Mouse (Mus musculus): ENCODE data around the gene Selenoh. TPM values are rescaled to one million over a fixed set of nuclear protein-coding genes. Genes with fewer than 3 reads are reported as not detected.

Selenoh gene
- 10 to 100 TPM; 21.7 to 26.3 TPM for total RNA-seq (2021)
- long read RNA-seq, experiment 1, transcript Selenoh-203 (4 exons, 747 nt): major isoform, 9 of 14 reads
- long read RNA-seq, experiment 1, partial matches to known transcripts: 1 of 14 reads
- long read RNA-seq, experiment 1, other reads (novel, unspliced or antisense): 0 of 14 reads
- long read RNA-seq, experiment 2, transcript Selenoh-202 (4 exons, 654 nt): minor isoform, 5 of 16 reads
- long read RNA-seq, experiment 2, transcript Selenoh-203 (4 exons, 747 nt): major isoform, 11 of 16 reads
- long read RNA-seq, experiment 2, partial matches to known transcripts: 0 of 16 reads
- long read RNA-seq, experiment 2, other reads (novel, unspliced or antisense): 0 of 16 reads

GRCm38 (mm10) chr2:84670569-84670933 lies at the start of gene Selenoh:
Gene Selenoh, minus strand, starts transcription at chr2:84670770.
- TF ChIP-seq CTCF (conservative IDR thresholded peaks at IDR 0.05): no peak
- Histone ChIP-seq H3K4me3 (peak within 1 kb of the TSS; percentile 92), H3K27ac (peak within 1 kb of the TSS; percentile 90)
- peak; percentile 86 to 88 for DNase-seq (ENCODE audit: low spot score in 2 of 2)

GRCm38 (mm10) chr2:84717357-84717756 lies 46.8 kb upstream of the Selenoh start:
- H3K4me3 ChIP-seq: no peak overlapping the region
- no peak overlapping the region for H3K27ac ChIP-seq
- TF ChIP-seq CTCF (conservative IDR thresholded peaks at IDR 0.05): no peak
- DNase-seq (ENCODE audit: low spot score in 2 of 2): no peak

GRCm38 (mm10) chr2:84716423-84717355 lies 46.1 kb upstream of the Selenoh start:
- TF ChIP-seq CTCF (conservative IDR thresholded peaks at IDR 0.05): no peak
- peak overlapping the region; percentile 98 for H3K27ac ChIP-seq
- peak overlapping the region; percentile 72 for H3K4me3 ChIP-seq
- DNase-seq (ENCODE audit: low spot score in 2 of 2): no peak

GRCm38 (mm10) chr2:84715562-84716361 lies 45.2 kb upstream of the Selenoh start:
- DNase-seq (ENCODE audit: low spot score in 2 of 2): peak in 1 of 2 experiments; percentile 94
- TF ChIP-seq CTCF (conservative IDR thresholded peaks at IDR 0.05): no peak
- H3K27ac ChIP-seq: peak overlapping the region; percentile 98
- peak overlapping the region; percentile 72 for H3K4me3 ChIP-seq

- Histone ChIP-seq H3K27ac (peak within 1 kb of the TSS; percentile 98), H3K4me3 (peak within 1 kb of the TSS; percentile 72)
- TF ChIP-seq CTCF (conservative IDR thresholded peaks at IDR 0.05): no peak
- peak; percentile 97 to 99 for DNase-seq (ENCODE audit: low spot score in 2 of 2)
These were observed 44.4 kb upstream of the Selenoh start, which contains the start of gene Zdhhc5 for GRCm38 (mm10) chr2:84714811-84715561. Gene Zdhhc5, minus strand, starts transcription at chr2:84715180.

- DNase-seq (ENCODE audit: low spot score in 2 of 2): no peak
- Histone ChIP-seq H3K27ac (peak overlapping the region; percentile 98), H3K4me3 (peak overlapping the region; percentile 72)
- TF ChIP-seq CTCF (conservative IDR thresholded peaks at IDR 0.05): no peak
These were observed 43.8 kb upstream of the Selenoh start for GRCm38 (mm10) chr2:84714422-84714810.

- TF ChIP-seq CTCF (conservative IDR thresholded peaks at IDR 0.05): no peak
- no peak overlapping the region for H3K27ac ChIP-seq
These were observed 41.3 kb upstream of the Selenoh start for GRCm38 (mm10) chr2:84711898-84712297.

GRCm38 (mm10) chr2:84707523-84707922 lies 37.0 kb upstream of the Selenoh start:
- Histone ChIP-seq H3K4me3 (no peak overlapping the region), H3K27ac (no peak overlapping the region)
- no peak for TF ChIP-seq CTCF (conservative IDR thresholded peaks at IDR 0.05)
- no peak for DNase-seq (ENCODE audit: low spot score in 2 of 2)

More at GRCm38 (mm10) chr2:84711898-84712297, 41.3 kb upstream of the Selenoh start:
- no peak for DNase-seq (ENCODE audit: low spot score in 2 of 2)
- no peak overlapping the region for H3K4me3 ChIP-seq

GRCm38 (mm10) chr2:84705295-84705694 lies 34.7 kb upstream of the Selenoh start:
- TF ChIP-seq CTCF (conservative IDR thresholded peaks at IDR 0.05): no peak
- DNase-seq (ENCODE audit: low spot score in 2 of 2): no peak
- Histone ChIP-seq H3K4me3 (no peak overlapping the region), H3K27ac (no peak overlapping the region)

GRCm38 (mm10) chr2:84704329-84704728 lies 33.8 kb upstream of the Selenoh start:
- no peak for TF ChIP-seq CTCF (conservative IDR thresholded peaks at IDR 0.05)
- no peak overlapping the region for H3K4me3 ChIP-seq

GRCm38 (mm10) chr2:84703497-84703896 lies 32.9 kb upstream of the Selenoh start:
- no peak overlapping the region for H3K27ac ChIP-seq
- no peak for TF ChIP-seq CTCF (conservative IDR thresholded peaks at IDR 0.05)
- no peak for DNase-seq (ENCODE audit: low spot score in 2 of 2)
- H3K4me3 ChIP-seq: no peak overlapping the region

More at GRCm38 (mm10) chr2:84704329-84704728, 33.8 kb upstream of the Selenoh start:
- no peak overlapping the region for H3K27ac ChIP-seq
- no peak for DNase-seq (ENCODE audit: low spot score in 2 of 2)
